Mouse (Mus musculus) thymus, postnatal 14 days (tissue): ENCODE results near the gene Ccdc83.

Experiments
- DNase-seq: peaks from one replicate; pipeline ENCODE4 v3.0.0; 2021

The Ccdc83 gene

GRCm38 (mm10) chr7:90258701-90259100, 6.9 kb downstream of the Ccdc83 start:
- DNase-seq, result no peak

- no peak for DNase-seq
Measured at GRCm38 (mm10) chr7:90252946-90253345, 12.6 kb downstream of the Ccdc83 start.

- DNase-seq, result no peak
Measured at GRCm38 (mm10) chr7:90243643-90244042, 21.9 kb downstream of the Ccdc83 start.

GRCm38 (mm10) chr7:90243151-90243550, 22.4 kb downstream of the Ccdc83 start:
- no peak for DNase-seq

GRCm38 (mm10) chr7:90236289-90236905, 29.2 kb downstream of the Ccdc83 start:
- DNase-seq, result no peak

GRCm38 (mm10) chr7:90233921-90234320, 31.7 kb downstream of the Ccdc83 start:
- DNase-seq, result no peak

GRCm38 (mm10) chr7:90231431-90231830, 34.1 kb downstream of the Ccdc83 start:
- no peak for DNase-seq

GRCm38 (mm10) chr7:90228884-90229283, 36.7 kb downstream of the Ccdc83 start:
- peak; percentile 40 for DNase-seq

- no peak for DNase-seq
Measured at GRCm38 (mm10) chr7:90228075-90228474, 37.5 kb downstream of the Ccdc83 start.

- no peak for DNase-seq
Measured at GRCm38 (mm10) chr7:90221487-90221886, 44.1 kb downstream of the Ccdc83 start.

- DNase-seq, result no peak
Measured at GRCm38 (mm10) chr7:90218122-90218521, 47.5 kb downstream of the Ccdc83 start.

GRCm38 (mm10) chr7:90216511-90216910, 49.1 kb downstream of the Ccdc83 start:
- no peak for DNase-seq

GRCm38 (mm10) chr7:90210947-90211346, 54.6 kb downstream of the Ccdc83 start:
- DNase-seq, result no peak

- DNase-seq, result no peak
Measured at GRCm38 (mm10) chr7:90210116-90210515, 55.5 kb downstream of the Ccdc83 start.

- no peak for DNase-seq
Measured at GRCm38 (mm10) chr7:90203914-90204313, 61.7 kb downstream of the Ccdc83 start.

GRCm38 (mm10) chr7:90201877-90202465, 63.6 kb downstream of the Ccdc83 start:
- no peak for DNase-seq

GRCm38 (mm10) chr7:90200251-90200650, 65.3 kb downstream of the Ccdc83 start:
- DNase-seq, result no peak

GRCm38 (mm10) chr7:90180635-90181034, 84.9 kb downstream of the Ccdc83 start:
- no peak for DNase-seq

- DNase-seq, result no peak
Measured at GRCm38 (mm10) chr7:90175576-90175975, 90.0 kb downstream of the Ccdc83 start.
